ENCODE assay signal across 23 mouse cellular contexts in genomic region chr7:35738871-35739270, GRCm38 (mm10).
"Had no signal": no experiment of that assay in that cellular context is flagged by ENCODE, and none has a peak within 500 bp of the region (broad histone marks: within the 10 kb centered on the region; RNA-seq: fewer than 3 reads in every experiment).

No protein-coding gene starts in this region.

- DNase-seq: forebrain, postnatal 0 days; gastrocnemius, postnatal 14 days; gastrocnemius, postnatal 36 days; heart, adult 11 months; heart, adult 2 months; heart, postnatal 14 days; heart, postnatal 36 days; kidney, postnatal 25 days; layer of hippocampus, adult 9-11 months; layer of hippocampus, postnatal 36 days; left cerebral cortex, postnatal 4 days; lung, adult 18-20 months had no signal

- ATAC-seq: forebrain, postnatal 0 days; hindbrain, postnatal 0 days; intestine, embryonic 16.5 days; liver, embryonic 12.5 days had no signal

- H3K4me2 ChIP-seq: heart, embryonic 11.5 days; heart, embryonic 13.5 days; heart, embryonic 15.5 days; hindbrain, embryonic 13.5 days; hindbrain, embryonic 15.5 days; limb, embryonic 13.5 days; limb, embryonic 15.5 days; liver, embryonic 12.5 days had no signal

- H3K27me3 ChIP-seq: heart, embryonic 13.5 days; heart, embryonic 15.5 days; hindbrain, embryonic 13.5 days; hindbrain, embryonic 15.5 days; limb, embryonic 13.5 days; limb, embryonic 15.5 days; liver, embryonic 12.5 days had no signal

- H3K4me3 ChIP-seq: heart, adult 2 months; heart, embryonic 13.5 days; heart, embryonic 15.5 days; hindbrain, embryonic 13.5 days; hindbrain, embryonic 15.5 days; limb, embryonic 13.5 days; limb, embryonic 15.5 days; liver, embryonic 12.5 days had no signal

- H3K9me3 ChIP-seq: heart, embryonic 13.5 days; heart, embryonic 15.5 days; hindbrain, embryonic 13.5 days; hindbrain, embryonic 15.5 days; limb, embryonic 15.5 days had no signal

- H3K4me1 ChIP-seq: heart, embryonic 15.5 days; limb, embryonic 13.5 days; liver, embryonic 12.5 days had no signal

- H3K9ac ChIP-seq: forebrain, postnatal 0 days; heart, embryonic 13.5 days; heart, embryonic 15.5 days; hindbrain, embryonic 13.5 days; hindbrain, embryonic 15.5 days; limb, embryonic 13.5 days; limb, embryonic 15.5 days; liver, embryonic 12.5 days; liver, embryonic 14.5 days had no signal

- H3K27ac ChIP-seq: heart, adult 2 months; heart, embryonic 13.5 days; heart, embryonic 15.5 days; hindbrain, embryonic 13.5 days; hindbrain, embryonic 15.5 days; hindbrain, postnatal 0 days; limb, embryonic 13.5 days; limb, embryonic 15.5 days; liver, embryonic 12.5 days; liver, embryonic 14.5 days had no signal
